Mouse (Mus musculus): ENCODE results near the gene Shf.

DNA sequence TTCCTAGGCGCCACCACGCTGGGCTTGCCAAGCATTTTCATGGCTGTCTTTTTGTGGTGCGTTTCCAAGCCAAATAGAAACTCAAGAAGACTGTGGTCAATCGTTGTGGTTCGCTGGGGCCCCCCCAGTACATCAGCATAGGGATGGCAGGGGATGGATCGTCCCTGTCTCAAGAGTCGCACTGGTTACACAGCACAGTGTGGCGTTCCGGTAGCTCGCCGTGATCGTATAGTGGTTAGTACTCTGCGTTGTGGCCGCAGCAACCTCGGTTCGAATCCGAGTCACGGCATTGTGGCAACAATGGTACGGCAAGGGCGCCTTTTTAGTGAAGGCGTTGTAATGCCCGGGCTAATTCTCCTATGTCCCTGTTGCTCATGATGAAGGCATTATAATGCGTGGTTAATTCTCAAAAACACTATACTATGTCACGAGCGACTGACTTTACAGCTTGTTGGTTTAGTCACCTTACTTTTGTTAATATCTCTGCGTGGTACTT, 8.8 kb upstream of the Shf start:
- TF ChIP-seq CTCF (IDR thresholded peaks at IDR 0.05; ENCODE audit: control insufficient read depth, insufficient read depth, low read length), result no peak
- no peak for TF ChIP-seq POLR2A (IDR thresholded peaks at IDR 0.05; ENCODE audit: borderline replicate concordance, control insufficient read depth, low read depth, low read length)

Data from bone marrow, adult 2 months (tissue).